Mouse (Mus musculus): Measurements from ENCODE around the gene Cyp26c1.

- no peak for TF ChIP-seq CTCF (IDR thresholded peaks at IDR 0.05; ENCODE audit: borderline replicate concordance, extremely low read depth, insufficient read depth, insufficient read length)
- TF ChIP-seq POLR2A (IDR thresholded peaks at IDR 0.05; ENCODE audit: borderline replicate concordance, extremely low read depth, insufficient read depth, insufficient read length, poor library complexity, severe bottlenecking), result no peak
Observed at GRCm38 (mm10) chr19:37695146-37695545, 9.8 kb downstream of the Cyp26c1 start.

Measured in brain, embryonic 14.5 days (tissue).